In genomic region chr17:87335727-87336126, GRCm38 (mm10) we compare ENCODE assay signal across 19 mouse cellular contexts. TPM values are rescaled to one million over a fixed set of nuclear protein-coding genes. Genes with fewer than 3 reads are reported as not detected.
A peak's percentile ranks its signal among the peaks of the same experiment; 100 is the strongest.
DNase-seq lines count a peak whose midpoint lies in the region; ATAC-seq and TF ChIP-seq lines count a peak whose summit lies in the region.
"Had no signal": no experiment of that assay in that cellular context is flagged by ENCODE, and none has a peak within 500 bp of the region (broad histone marks: within the 10 kb centered on the region; RNA-seq: fewer than 3 reads in every experiment).

No protein-coding gene starts in this region.

- no peaks in the 10 kb centered on the region for H3K36me3 ChIP-seq in heart, adult 2 months (ENCODE audit: control insufficient read depth, insufficient read depth, low read length)
- no peaks in the 10 kb centered on the region for H3K36me3 ChIP-seq in liver, embryonic 14.5 days (replicated peaks; ENCODE audit: control insufficient read depth, insufficient read depth, low read depth)
- no peaks in the 10 kb centered on the region; the same call in 1 of the 2 replicates for H3K36me3 ChIP-seq in liver, embryonic 11.5 days (ENCODE audit: control insufficient read depth, insufficient read depth, low read length)
- no peaks in the 10 kb centered on the region for H3K36me3 ChIP-seq in E14TG2a.4 (ENCODE audit: insufficient read depth, low read length)
- H3K36me3 ChIP-seq: embryonic facial prominence, embryonic 12.5 days; hindbrain, embryonic 13.5 days had no signal

- intact Hi-C loops in heart, adult 2 months (cut with DNase I): no loop called here
- intact Hi-C loops in heart, postnatal 14 days (cut with DNase I): no loop called here
- intact Hi-C loops in left cerebral cortex, postnatal 14 days (cut with DNase I): no loop called here

- no peak for TF ChIP-seq EP300 in heart, adult 2 months (IDR thresholded peaks at IDR 0.05; ENCODE audit: insufficient read depth, low read depth, low read length)
- TF ChIP-seq EP300 in liver, embryonic 14.5 days (IDR thresholded peaks at IDR 0.05; ENCODE audit: low read depth): no peak

- no peak for TF ChIP-seq POLR2A in heart, adult 2 months (IDR thresholded peaks at IDR 0.05; ENCODE audit: insufficient read depth, low read depth, low read length)
- TF ChIP-seq POLR2A in olfactory bulb, adult 2 months (IDR thresholded peaks at IDR 0.05; ENCODE audit: insufficient read depth, low read depth, low read length): no peak

- no peak overlapping the region for H3K4me3 ChIP-seq in heart, adult 2 months
- no peak overlapping the region for H3K4me3 ChIP-seq in liver, embryonic 14.5 days (ENCODE audit: insufficient read depth in 1 of 2, low read depth in 2 of 2, low read length in 2 of 2)
- H3K4me3 ChIP-seq in liver, embryonic 11.5 days (ENCODE audit: low read depth, low read length): no peak overlapping the region
- H3K4me3 ChIP-seq in E14TG2a.4 (replicated peaks; ENCODE audit: low read length): no peak overlapping the region
- H3K4me3 ChIP-seq in olfactory bulb, adult 2 months (ENCODE audit: insufficient read depth, low read depth, low read length): no peak overlapping the region
- H3K4me3 ChIP-seq: embryonic facial prominence, embryonic 12.5 days; hindbrain, embryonic 13.5 days; liver, embryonic 15.5 days had no signal

- 65% methylated on average over 2 of the region's 2 CpGs for WGBS in heart, adult 2 months
- 78% methylated on average over 2 of the region's 2 CpGs for WGBS in liver, embryonic 14.5 days (ENCODE audit: insufficient replicate concordance)
- WGBS in liver, embryonic 11.5 days: 77% methylated on average over 2 of the region's 2 CpGs
- 52% methylated on average over 2 of the region's 2 CpGs for WGBS in olfactory bulb, adult 2 months

- peak overlapping the region; percentile 5 for H3K27ac ChIP-seq in heart, adult 2 months
- no peak overlapping the region for H3K27ac ChIP-seq in liver, embryonic 14.5 days
- no peak overlapping the region for H3K27ac ChIP-seq in liver, embryonic 11.5 days (ENCODE audit: low read depth, low read length)
- H3K27ac ChIP-seq in olfactory bulb, adult 2 months (ENCODE audit: insufficient read depth, low read depth, low read length): peak overlapping the region; percentile 86
- H3K27ac ChIP-seq: embryonic facial prominence, embryonic 12.5 days; hindbrain, embryonic 13.5 days; liver, embryonic 15.5 days had no signal

- no peaks in the 10 kb centered on the region for H3K9me3 ChIP-seq in liver, embryonic 14.5 days (ENCODE audit: control insufficient read depth, low read length)
- H3K9me3 ChIP-seq in liver, embryonic 11.5 days (ENCODE audit: control insufficient read depth, low read length): peaks cover 4% of the 10 kb centered on the region; the same call in 1 of the 2 replicates
- peaks cover 4% of the 10 kb centered on the region for H3K9me3 ChIP-seq in E14TG2a.4 (ENCODE audit: low read length)
- H3K9me3 ChIP-seq: embryonic facial prominence, embryonic 12.5 days; G1E; hindbrain, embryonic 13.5 days; liver, embryonic 15.5 days had no signal

- no peak overlapping the region for H3K9ac ChIP-seq in heart, adult 2 months (ENCODE audit: low read depth, low read length)
- H3K9ac ChIP-seq in liver, embryonic 14.5 days (replicated peaks): no peak overlapping the region
- no peak overlapping the region for H3K9ac ChIP-seq in liver, embryonic 11.5 days (ENCODE audit: low read depth, low read length)
- H3K9ac ChIP-seq: embryonic facial prominence, embryonic 12.5 days; hindbrain, embryonic 13.5 days; liver, embryonic 15.5 days had no signal

- H3K79me2 ChIP-seq in heart, adult 2 months (replicated peaks; ENCODE audit: control insufficient read depth, insufficient read depth, low read length): no peaks in the 10 kb centered on the region

- no peak for ATAC-seq in liver, embryonic 14.5 days (ENCODE audit: insufficient read depth)
- no peak for ATAC-seq in liver, embryonic 11.5 days (replicated peaks; ENCODE audit: low FRiP score)
- ATAC-seq: forebrain, embryonic 16.5 days; intestine, embryonic 16.5 days had no signal

- H3K4me2 ChIP-seq in liver, embryonic 14.5 days (ENCODE audit: low read depth): no peak overlapping the region
- no peak overlapping the region for H3K4me2 ChIP-seq in liver, embryonic 11.5 days
- H3K4me2 ChIP-seq: embryonic facial prominence, embryonic 12.5 days; hindbrain, embryonic 13.5 days; liver, embryonic 15.5 days; midbrain, embryonic 11.5 days had no signal

- no peak for DNase-seq in heart, adult 2 months
- DNase-seq in heart, postnatal 14 days: no peak
- DNase-seq in liver, embryonic 14.5 days (ENCODE audit: low read depth in 3 of 3, low spot score in 3 of 3): no peak
- no peak for DNase-seq in liver, embryonic 11.5 days (ENCODE audit: low spot score)
- DNase-seq in left cerebral cortex, postnatal 14 days (ENCODE audit: low spot score in 2 of 2): no peak
- DNase-seq: gastrocnemius, postnatal 10 days; kidney, postnatal 25 days; left cerebral cortex, postnatal 4 days; lung, postnatal 4 days; thymus, adult 2 months had no signal

- peaks cover 6% of the 10 kb centered on the region for H3K4me1 ChIP-seq in heart, adult 2 months (ENCODE audit: control insufficient read depth, insufficient read depth, low read length)
- 0 out of 4 replicates have a peak, but pooled peaks cover 0 to 2% of the 10 kb centered on the region in 2 experiments for H3K4me1 ChIP-seq in liver, embryonic 14.5 days (replicated peaks; ENCODE audit: control insufficient read depth in 2 of 2, insufficient read depth in 2 of 2, low read length in 1 of 2)
- peaks cover 5% of the 10 kb centered on the region for H3K4me1 ChIP-seq in liver, embryonic 11.5 days (replicated peaks; ENCODE audit: control insufficient read depth, insufficient read depth, low read length)
- H3K4me1 ChIP-seq in E14TG2a.4 (replicated peaks; ENCODE audit: low read depth, low read length): peaks cover 21% of the 10 kb centered on the region
- peaks cover 58% of the 10 kb centered on the region for H3K4me1 ChIP-seq in olfactory bulb, adult 2 months (ENCODE audit: control insufficient read depth, insufficient read depth, low read length)

- TF ChIP-seq CTCF in heart, adult 2 months (IDR thresholded peaks at IDR 0.05): peak; percentile 46
- TF ChIP-seq CTCF in liver, embryonic 14.5 days (IDR thresholded peaks at IDR 0.05; ENCODE audit: low read depth): peak; percentile 37
- TF ChIP-seq CTCF in E14TG2a.4 (conservative IDR thresholded peaks at IDR 0.05; ENCODE audit: low read length): peak; percentile 42
- no peak for TF ChIP-seq CTCF in olfactory bulb, adult 2 months (IDR thresholded peaks at IDR 0.05; ENCODE audit: insufficient read depth, low read depth, low read length)

- no peaks in the 10 kb centered on the region for H3K27me3 ChIP-seq in heart, adult 2 months (ENCODE audit: control insufficient read depth, insufficient read depth, low read length)
- H3K27me3 ChIP-seq in liver, embryonic 14.5 days (ENCODE audit: control insufficient read depth, insufficient read depth, low read length): no peaks in the 10 kb centered on the region
- H3K27me3 ChIP-seq in liver, embryonic 11.5 days (replicated peaks; ENCODE audit: control insufficient read depth, insufficient read depth, low read length): no peaks in the 10 kb centered on the region
- H3K27me3 ChIP-seq in E14TG2a.4 (ENCODE audit: insufficient read depth, low read length): peaks cover 5% of the 10 kb centered on the region
- H3K27me3 ChIP-seq: hindbrain, embryonic 13.5 days; liver, embryonic 15.5 days had no signal

RNA-seq across cellular contexts. Expression of gene Ttc7, which starts 53.0 kb away (rescaled TPM):
- total RNA-seq in heart, adult 2 months (2021): 10 to 100 TPM; 20.9 to 23.2 TPM
- polyA plus RNA-seq in heart, adult 2 months (2012; rRNA removed): 21.3 and 28.8 TPM in 2 replicates
- 1 to 10 TPM; 6.7 to 8.2 TPM for total RNA-seq in heart, postnatal 14 days (2021)
- 7.8 and 8.4 TPM in 2 replicates for polyA plus RNA-seq in liver, embryonic 14.5 days (2012; rRNA removed)
- polyA plus RNA-seq in liver, embryonic 14.5 days (2014; fragmentation: Nextera tagmentation; extraction: Ambion mirVana): 7.7 and 7.9 TPM in 2 replicates
- polyA plus RNA-seq in liver, embryonic 11.5 days (2014; fragmentation: Nextera tagmentation; extraction: Ambion mirVana): 14.1 and 14.3 TPM in 2 replicates
- not detected in 2 replicates for polyA plus RNA-seq in olfactory bulb, adult 2 months (2012; ENCODE audit: insufficient read depth, insufficient read length, low replicate concordance, missing spikeins)
- total RNA-seq in left cerebral cortex, postnatal 14 days (2021): 1 to 10 TPM; 7.2 to 7.4 TPM

Comparison
In these comparisons a context has a peak if more than half of its experiments do, and no peak if none do; other contexts are left out.
1. H3K27ac ChIP-seq: peak in heart, adult 2 months (single experiment) and olfactory bulb, adult 2 months (single experiment); none in liver, embryonic 14.5 days (single experiment) and liver, embryonic 11.5 days (single experiment).